Mouse (Mus musculus) lung, embryonic 16.5 days (tissue): ENCODE data around the gene Vwc2l. TPM values are rescaled to one million over a fixed set of nuclear protein-coding genes. Genes with fewer than 3 reads are reported as not detected.
A peak's percentile ranks its signal among the peaks of the same experiment; 100 is the strongest.

Experiments
- ATAC-seq: fragments of 200-750 bp; cut with Nextera tagmentation; 2 replicates; pipeline ENCODE4 v1.8.0; 2017; ENCODE audit warnings: low read depth, mild to moderate bottlenecking, moderate library complexity
- H3K27ac ChIP-seq: fragments of 300-500 bp; sonication (generic); 2 replicates; pipeline ENCODE4 v1.5.1; 2014; ENCODE audit warnings: mild to moderate bottlenecking, control low read depth, low read length
- H3K27me3 ChIP-seq: fragments of 300-500 bp; sonication (generic); 2 replicates; pipeline ENCODE4 v1.6.1; 2014; ENCODE audit warnings: low read depth, low read length, mixed read lengths; ENCODE audit not compliant: control insufficient read depth, insufficient read depth
- H3K36me3 ChIP-seq: fragments of 300-500 bp; sonication (generic); 2 replicates; pipeline ENCODE4 v1.6.1; 2014; ENCODE audit warnings: low read length; ENCODE audit not compliant: control insufficient read depth, insufficient read depth
- H3K4me1 ChIP-seq: fragments of 300-500 bp; sonication (generic); replicated peaks from 2 replicates; pipeline ENCODE4 v1.6.1; 2014; ENCODE audit warnings: low read length, mixed read lengths; ENCODE audit not compliant: control insufficient read depth, insufficient read depth
- H3K4me2 ChIP-seq: fragments of 300-500 bp; sonication (generic); 2 replicates; pipeline ENCODE4 v1.6.1; 2014; ENCODE audit warnings: low read depth, low read length, control low read depth
- H3K4me3 ChIP-seq: fragments of 300-500 bp; sonication (generic); 2 replicates; pipeline ENCODE4 v1.5.1; 2014; ENCODE audit warnings: mild to moderate bottlenecking, low read length, control low read depth
- H3K9ac ChIP-seq: fragments of 300-500 bp; sonication (generic); 2 replicates; pipeline ENCODE4 v1.6.1; 2014; ENCODE audit warnings: low read length, control low read depth
- H3K9me3 ChIP-seq: fragments of 300-500 bp; sonication (generic); 2 replicates; pipeline ENCODE4 v1.6.1; 2016; ENCODE audit warnings: low read length; ENCODE audit not compliant: control insufficient read depth
- WGBS: fragments of 180-500 bp; shearing (Covaris S2); extraction: QIAGEN DNeasy Blood & Tissue Kit; methylation state at CpG from one replicate; pipeline ENCODE4 v1.1.7; 2014; 5-methylcytosine and 5-hydroxymethylcytosine counted together
- polyA plus RNA-seq: library from polyadenylated mRNA; unstranded; fragments of >200 nt; fragmentation: Nextera tagmentation; extraction: Ambion mirVana; gene quantifications from 2 replicates; pipeline ENCODE4 v1.2.1, GENCODE M21; 2015

Gene Vwc2l
- polyA plus RNA-seq, 1 experiment from 2014 or later, result not detected

GRCm38 (mm10) chr1:70823111-70823510, 97.6 kb downstream of the Vwc2l start:
- H3K36me3 ChIP-seq, result no peaks in the 10 kb centered on the region
- H3K9ac ChIP-seq, result no peak overlapping the region
- no peak overlapping the region for H3K4me2 ChIP-seq
- no peaks in the 10 kb centered on the region for H3K9me3 ChIP-seq
- H3K4me1 ChIP-seq, result no peaks in the 10 kb centered on the region
- 31% methylated on average over 2 of the region's 2 CpGs for WGBS
- H3K27me3 ChIP-seq, result no peaks in the 10 kb centered on the region
- ATAC-seq, result no peak
- no peak overlapping the region for H3K27ac ChIP-seq
- H3K4me3 ChIP-seq, result no peak overlapping the region

GRCm38 (mm10) chr1:70833262-70833661, 107.7 kb downstream of the Vwc2l start:
- no peak for ATAC-seq
- no peak overlapping the region for H3K4me3 ChIP-seq
- WGBS, result 76% methylated on average over 3 of the region's 3 CpGs
- H3K36me3 ChIP-seq, result no peaks in the 10 kb centered on the region
- no peak overlapping the region for H3K27ac ChIP-seq
- H3K4me2 ChIP-seq, result no peak overlapping the region
- no peaks in the 10 kb centered on the region for H3K27me3 ChIP-seq
- no peaks in the 10 kb centered on the region for H3K4me1 ChIP-seq
- no peaks in the 10 kb centered on the region for H3K9me3 ChIP-seq
- no peak overlapping the region for H3K9ac ChIP-seq

GRCm38 (mm10) chr1:70842222-70842621, 116.7 kb downstream of the Vwc2l start:
- ATAC-seq, result no peak
- no peak overlapping the region for H3K4me2 ChIP-seq
- H3K36me3 ChIP-seq, result no peaks in the 10 kb centered on the region
- H3K4me1 ChIP-seq, result no peaks in the 10 kb centered on the region
- H3K27ac ChIP-seq, result no peak overlapping the region
- no peaks in the 10 kb centered on the region for H3K9me3 ChIP-seq
- 58% methylated on average over 7 of the region's 7 CpGs for WGBS
- H3K27me3 ChIP-seq, result no peaks in the 10 kb centered on the region
- no peak overlapping the region for H3K9ac ChIP-seq
- H3K4me3 ChIP-seq, result no peak overlapping the region

DNA sequence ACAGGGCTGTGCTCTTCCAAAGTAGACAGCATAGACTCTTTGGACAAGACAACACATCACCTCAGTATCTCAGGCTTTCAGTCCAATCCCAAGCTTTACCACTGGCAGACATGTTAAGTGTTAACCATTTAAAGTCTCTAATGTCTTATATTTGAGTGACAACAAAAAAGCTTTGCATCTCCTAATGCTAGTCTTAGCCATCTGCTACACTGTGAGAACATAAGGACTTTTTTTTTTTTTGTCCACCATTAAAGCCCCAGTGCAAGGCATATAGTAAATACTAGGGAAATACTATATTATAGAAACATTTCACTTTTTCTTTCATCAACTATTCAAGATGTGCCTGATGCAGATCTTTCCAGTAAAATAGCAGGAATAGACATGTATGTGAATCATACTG, 119.8 kb downstream of the Vwc2l start:
- Histone ChIP-seq H3K9me3 (no peaks in the 10 kb centered on the region), H3K4me3 (no peak overlapping the region)
- ATAC-seq, result no peak

DNA sequence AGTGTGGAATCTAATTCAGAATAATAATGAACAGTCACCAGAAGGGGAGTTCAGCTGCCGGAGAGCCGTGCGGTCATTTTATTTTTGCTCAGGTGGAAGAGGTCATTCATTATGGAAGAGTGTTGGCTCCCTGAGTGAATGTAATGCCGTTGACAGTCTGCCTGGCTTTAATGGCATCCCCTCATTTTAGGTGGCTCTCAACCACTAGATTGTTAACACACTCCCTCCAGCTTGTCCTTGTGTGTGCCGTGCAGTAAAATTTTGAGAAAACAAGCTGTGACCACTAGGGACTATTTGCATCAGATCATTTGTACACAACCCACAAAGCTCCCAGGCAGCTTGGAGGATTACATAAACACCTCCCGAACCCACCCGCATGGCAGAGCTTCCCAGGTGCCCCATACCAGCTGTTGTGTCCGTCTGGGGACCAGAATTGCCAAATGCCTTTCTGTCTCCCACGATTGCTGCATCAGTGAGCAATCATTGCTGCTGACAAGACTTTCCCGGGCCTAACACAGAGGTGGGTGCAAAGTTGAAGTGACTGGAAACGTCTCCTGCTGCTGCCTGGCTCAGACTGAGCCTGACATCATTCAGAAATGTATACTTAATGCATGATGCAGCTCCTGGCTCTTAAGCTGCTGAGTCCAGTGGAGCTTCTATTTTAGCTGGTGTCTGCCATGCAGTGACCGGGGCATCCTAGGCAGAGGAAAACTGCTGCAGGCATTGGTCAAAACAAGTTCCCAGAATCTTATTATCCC, 126.3 kb downstream of the Vwc2l start:
- no peaks in the 10 kb centered on the region for H3K36me3 ChIP-seq
- no peak overlapping the region for H3K4me2 ChIP-seq
- no peaks in the 10 kb centered on the region for H3K9me3 ChIP-seq
- no peak overlapping the region for H3K4me3 ChIP-seq
- ATAC-seq, result no peak
- no peak overlapping the region for H3K9ac ChIP-seq
- H3K27me3 ChIP-seq, result no peaks in the 10 kb centered on the region
- 54% methylated on average over 12 of the region's 12 CpGs for whole genome bisulfite sequencing
- H3K27ac ChIP-seq, result no peak overlapping the region
- H3K4me1 ChIP-seq, result no peaks in the 10 kb centered on the region

More for the DNA sequence above, 119.8 kb downstream of the Vwc2l start:
- no peaks in the 10 kb centered on the region for H3K27me3 ChIP-seq
- no peak overlapping the region for H3K27ac ChIP-seq
- no peaks in the 10 kb centered on the region for H3K4me1 ChIP-seq
- H3K4me2 ChIP-seq, result no peak overlapping the region
- no peaks in the 10 kb centered on the region for H3K36me3 ChIP-seq
- no peak overlapping the region for H3K9ac ChIP-seq

DNA sequence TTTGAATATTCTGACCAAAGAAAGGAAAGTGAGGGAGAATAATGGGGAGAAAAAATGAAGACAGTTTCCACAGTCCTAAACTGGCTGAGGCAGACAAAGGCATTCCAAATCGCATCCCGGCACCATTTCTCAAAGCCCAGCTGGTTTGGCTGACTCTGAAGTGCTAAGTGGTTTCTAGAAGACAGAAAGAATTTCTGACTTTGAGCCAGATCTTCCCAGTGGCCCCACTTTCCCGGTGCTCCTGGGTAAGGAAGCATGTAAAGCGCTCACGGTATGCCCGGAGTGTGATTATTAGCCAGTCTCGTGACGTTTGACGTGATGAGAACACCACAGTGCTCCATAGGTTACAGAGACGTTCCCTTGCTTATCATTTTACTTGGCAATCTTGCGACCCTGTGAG, 127.9 kb downstream of the Vwc2l start:
- WGBS, result 49% methylated on average over 11 of the region's 11 CpGs
- H3K27ac ChIP-seq, result no peak overlapping the region

GRCm38 (mm10) chr1:70855912-70856311, 130.4 kb downstream of the Vwc2l start:
- Histone ChIP-seq H3K27ac (no peak overlapping the region), H3K4me3 (no peak overlapping the region), H3K36me3 (no peaks in the 10 kb centered on the region), H3K4me2 (no peak overlapping the region), H3K9ac (no peak overlapping the region), H3K27me3 (no peaks in the 10 kb centered on the region), H3K9me3 (no peaks in the 10 kb centered on the region), H3K4me1 (no peaks in the 10 kb centered on the region)
- no peak for ATAC-seq
- 63% methylated on average over 5 of the region's 5 CpGs for WGBS

More for the DNA sequence above, 127.9 kb downstream of the Vwc2l start:
- no peaks in the 10 kb centered on the region for H3K36me3 ChIP-seq
- peak; percentile 47; the same call in 1 of the 2 replicates for ATAC-seq
- H3K27me3 ChIP-seq, result no peaks in the 10 kb centered on the region
- no peak overlapping the region for H3K4me3 ChIP-seq
- H3K9me3 ChIP-seq, result no peaks in the 10 kb centered on the region
- no peak overlapping the region for H3K9ac ChIP-seq
- H3K4me1 ChIP-seq, result no peaks in the 10 kb centered on the region
- no peak overlapping the region for H3K4me2 ChIP-seq

DNA sequence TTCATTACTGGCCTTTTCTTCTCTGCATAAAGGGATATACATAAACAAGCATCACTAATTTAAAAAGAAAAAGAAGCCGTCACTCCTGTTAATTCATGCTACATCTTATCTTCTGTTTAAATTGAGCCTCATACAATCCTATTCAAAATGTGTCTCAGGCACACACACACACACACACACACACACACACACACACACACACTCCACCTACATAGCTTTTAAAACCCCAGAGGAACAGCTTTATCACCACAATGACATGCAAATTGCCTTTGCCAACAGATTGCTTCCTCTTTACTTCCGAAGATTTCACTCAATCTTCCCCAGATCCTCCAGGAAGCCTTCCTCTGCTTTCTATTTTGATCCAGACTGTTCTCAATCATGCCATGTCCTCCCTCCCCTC, 136.2 kb downstream of the Vwc2l start:
- Histone ChIP-seq H3K4me3 (no peak overlapping the region), H3K9ac (no peak overlapping the region), H3K27me3 (no peaks in the 10 kb centered on the region), H3K4me2 (no peak overlapping the region), H3K9me3 (no peaks in the 10 kb centered on the region), H3K27ac (no peak overlapping the region), H3K36me3 (no peaks in the 10 kb centered on the region), H3K4me1 (no peaks in the 10 kb centered on the region)
- whole genome bisulfite sequencing, result 50% methylated on average over 2 of the region's 2 CpGs
- ATAC-seq, result no peak

DNA sequence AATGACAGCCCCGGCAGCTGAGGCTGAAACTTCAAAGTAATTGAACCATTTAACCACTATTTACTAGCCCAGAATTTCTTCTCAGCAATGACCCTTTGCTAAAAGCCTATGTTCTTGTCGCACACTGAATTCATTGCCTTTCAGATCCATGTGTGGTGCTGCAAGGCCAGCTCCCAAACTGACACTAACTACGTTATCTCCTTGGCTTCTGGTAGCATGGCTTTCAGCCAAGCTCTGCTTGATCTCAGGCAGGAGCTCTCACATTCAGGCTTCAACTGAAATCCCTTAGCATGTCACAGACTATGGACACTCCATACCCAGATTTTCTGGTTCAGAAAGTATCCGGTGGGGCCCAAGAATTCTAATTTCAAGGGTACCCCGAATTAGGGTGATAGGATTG, 140.6 kb downstream of the Vwc2l start:
- Histone ChIP-seq H3K27ac (no peak overlapping the region), H3K9me3 (no peaks in the 10 kb centered on the region), H3K9ac (no peak overlapping the region), H3K4me3 (no peak overlapping the region), H3K36me3 (no peaks in the 10 kb centered on the region), H3K27me3 (no peaks in the 10 kb centered on the region), H3K4me2 (no peak overlapping the region), H3K4me1 (no peaks in the 10 kb centered on the region)
- 49% methylated on average over 5 of the region's 5 CpGs for WGBS
- peak; percentile 49; the same call in 1 of the 2 replicates for ATAC-seq
